Mouse (Mus musculus): ENCODE measurements around the gene Pip4k2a.

- TF ChIP-seq POLR2A (IDR thresholded peaks at IDR 0.05; ENCODE audit: borderline replicate concordance, insufficient read depth, low read length) (no peak), CTCF (IDR thresholded peaks at IDR 0.05; ENCODE audit: borderline replicate concordance, insufficient read depth, low read depth, low read length) (no peak)
Measured at GRCm38 (mm10) chr2:18861607-18862158, 136.2 kb downstream of the Pip4k2a start.
